Mouse (Mus musculus) kidney, postnatal 36 days (tissue): ENCODE measurements around the gene Gdap1l1.
A peak's percentile ranks its signal among the peaks of the same experiment; 100 is the strongest.
"Not testable (repeated sequence)": the region's sequence is repeated elsewhere in the genome, so short reads cannot be mapped to it uniquely, and the experiment has no call there.

Experiments
- DNase-seq, 2 experiments: peaks; one replicate each; pipeline ENCODE4 v3.0.0; 2021 to 2022; ENCODE audit warnings: mixed read lengths in 2 of 2

The Gdap1l1 gene

DNA sequence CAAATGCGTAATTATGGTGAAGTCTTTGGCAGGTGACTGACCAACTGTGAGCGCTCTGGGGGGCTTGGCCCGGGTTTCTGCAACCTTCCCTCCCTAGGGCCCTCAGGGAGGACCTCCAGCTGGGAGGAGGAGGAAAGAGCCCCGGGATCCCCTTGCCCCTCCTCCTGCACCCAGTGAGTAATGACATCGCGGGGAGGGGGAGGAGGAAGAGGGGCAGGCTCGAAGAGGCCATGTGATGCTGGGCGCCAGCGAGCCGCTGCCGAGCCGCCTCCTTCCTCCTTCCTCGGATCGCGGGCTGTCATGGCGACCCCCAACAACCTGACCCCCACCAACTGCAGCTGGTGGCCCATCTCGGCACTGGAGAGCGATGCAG is at the start of gene Gdap1l1:
Gene Gdap1l1, plus strand, starts transcription at position 231 of the 373 bp plus-strand sequence.
- DNase-seq, result no peak

DNA sequence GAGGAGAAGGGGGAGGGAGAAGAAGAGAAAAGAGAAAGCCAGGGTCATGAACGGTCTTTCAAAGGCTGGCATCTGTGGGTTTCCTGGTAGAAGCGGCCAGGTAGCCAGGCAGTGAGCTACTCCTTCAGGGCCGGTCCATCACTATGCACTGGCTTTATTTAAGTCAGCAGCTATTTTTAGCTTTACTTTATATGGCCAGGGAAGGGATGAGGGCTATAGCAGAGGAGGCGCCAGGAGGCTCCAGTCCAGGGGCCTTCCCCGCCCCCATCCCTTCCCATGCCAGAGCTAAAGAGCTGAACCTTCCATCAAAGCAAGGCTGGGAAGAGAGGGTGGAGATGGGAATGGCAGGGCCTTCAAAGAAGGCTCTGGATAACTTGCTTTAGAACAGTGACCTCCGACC is 45.8 kb upstream of the Gdap1l1 start:
- DNase-seq, result no peak

DNA sequence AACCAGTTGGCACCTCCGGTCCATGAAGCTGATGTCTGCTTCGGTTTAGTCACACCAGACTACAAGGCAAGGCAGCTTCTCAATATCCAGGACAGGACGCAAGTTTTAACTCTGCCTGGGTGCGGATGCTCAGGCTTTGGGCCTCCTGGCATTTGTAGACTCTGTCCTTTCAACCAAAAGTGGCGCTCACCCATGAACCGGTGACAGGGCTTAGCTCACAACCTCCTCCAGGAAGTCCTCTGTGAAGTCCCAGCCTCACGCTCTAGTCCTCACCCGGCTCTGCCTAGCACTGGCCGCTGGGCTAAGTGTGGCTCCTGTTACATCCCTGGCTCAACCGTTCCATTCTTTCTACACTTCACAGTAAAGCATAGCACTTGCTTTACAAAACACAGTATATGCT is 45.0 kb upstream of the Gdap1l1 start:
- no peak for DNase-seq

DNA sequence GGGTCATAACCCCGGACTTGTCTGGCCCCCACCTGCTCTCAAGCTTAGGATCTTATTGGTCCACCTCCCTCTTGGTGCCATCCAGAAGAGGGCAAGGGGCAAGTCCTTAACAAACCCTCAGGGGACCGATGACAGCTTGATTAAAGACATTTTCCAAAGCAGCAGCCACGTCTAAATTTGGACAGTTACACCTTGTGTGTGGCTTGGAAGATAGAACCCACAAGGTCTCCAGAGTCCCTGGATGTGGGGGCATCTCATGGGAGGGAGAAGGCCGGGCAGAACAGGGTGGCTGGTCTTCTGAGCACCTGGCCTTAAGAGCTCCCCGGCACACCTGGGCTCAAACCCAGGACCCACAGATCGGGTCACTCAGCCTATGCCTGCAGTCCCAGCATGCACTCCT is 44.3 kb upstream of the Gdap1l1 start:
- no peak for DNase-seq

DNA sequence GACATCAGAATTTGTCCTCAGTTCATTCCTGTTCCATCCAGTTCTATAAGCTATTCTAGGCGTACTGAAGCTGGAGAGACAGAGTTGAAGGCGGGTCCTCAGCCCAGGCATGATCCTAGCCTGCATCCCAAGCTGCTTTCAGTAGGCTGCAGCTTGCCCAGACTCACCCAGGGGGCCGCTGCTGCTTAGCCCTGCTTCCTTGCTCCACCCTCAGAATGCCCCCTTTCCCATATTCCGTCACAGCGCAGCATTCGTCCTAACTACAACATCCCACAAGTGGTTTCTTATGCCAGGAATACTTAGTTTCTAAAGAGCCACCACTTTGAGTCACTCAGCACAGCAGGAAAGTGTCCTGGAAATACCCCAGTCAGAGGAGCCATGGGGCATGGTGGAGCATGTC is 43.3 kb upstream of the Gdap1l1 start:
- no peak for DNase-seq

DNA sequence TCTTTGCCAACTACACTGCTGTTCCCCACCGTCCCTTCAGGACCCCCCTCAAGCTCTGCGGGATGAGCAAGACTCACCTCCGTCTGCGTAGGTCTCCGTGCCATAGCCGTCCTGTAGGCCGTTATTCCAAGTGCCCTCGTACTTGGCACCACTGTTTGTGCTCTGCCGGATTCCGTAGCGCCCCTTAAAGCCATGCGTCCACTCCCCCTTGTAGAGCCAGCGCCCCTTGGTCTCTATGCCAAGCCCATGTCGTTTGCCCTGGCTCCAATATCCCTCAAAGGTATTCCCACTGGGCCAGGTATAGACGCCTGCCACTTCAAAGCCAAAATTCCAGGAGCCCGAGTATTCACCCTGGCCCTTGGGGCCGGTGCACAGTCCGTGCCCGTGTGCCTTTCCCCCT is 41.2 kb upstream of the Gdap1l1 start:
- no peak for DNase-seq

DNA sequence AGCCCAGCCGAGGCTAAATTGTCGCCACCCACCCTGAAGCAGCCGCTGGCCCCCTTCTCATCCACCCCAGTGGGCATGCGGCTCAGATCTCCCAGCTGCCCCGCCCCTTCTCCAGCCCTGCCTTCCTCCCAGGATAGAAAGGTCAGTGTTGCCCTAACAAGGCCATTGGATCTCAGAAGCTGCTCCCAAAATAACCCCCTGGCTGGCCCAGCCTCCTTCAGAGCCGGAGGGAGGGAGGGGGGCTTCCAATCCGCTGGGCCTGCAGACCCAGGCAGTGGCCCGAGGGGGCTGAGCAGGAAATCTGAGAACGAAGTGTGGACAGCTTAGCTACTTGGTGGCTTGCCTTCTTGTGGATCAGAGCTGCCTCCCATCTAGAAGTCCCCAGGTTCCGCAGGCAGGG is 40.4 kb upstream of the Gdap1l1 start, which contains the start of gene Jph2:
Gene Jph2, minus strand, starts transcription at position 89 of the 400 bp plus-strand sequence.
- peak; percentile 13 to 35 for DNase-seq

DNA sequence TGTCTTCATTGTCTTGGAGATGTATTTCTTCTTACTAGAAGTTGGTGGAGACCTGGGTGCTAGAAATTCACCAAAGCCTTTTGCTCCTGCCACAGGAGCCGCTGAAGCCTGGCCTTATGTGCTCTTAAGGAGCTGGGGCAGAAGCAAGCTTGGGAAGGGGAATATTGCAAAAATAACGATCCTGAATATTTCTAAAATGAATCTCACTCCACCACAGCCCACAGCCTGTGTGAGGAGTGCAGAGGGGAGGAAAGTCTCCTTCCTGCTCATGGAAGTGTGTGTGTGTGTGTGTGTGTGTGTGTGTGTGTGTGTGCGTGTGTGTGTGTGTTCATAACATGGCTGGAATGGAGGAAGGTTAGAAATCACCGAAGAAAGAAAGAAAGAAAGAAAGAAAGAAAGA is 39.5 kb upstream of the Gdap1l1 start:
- no peak for DNase-seq

DNA sequence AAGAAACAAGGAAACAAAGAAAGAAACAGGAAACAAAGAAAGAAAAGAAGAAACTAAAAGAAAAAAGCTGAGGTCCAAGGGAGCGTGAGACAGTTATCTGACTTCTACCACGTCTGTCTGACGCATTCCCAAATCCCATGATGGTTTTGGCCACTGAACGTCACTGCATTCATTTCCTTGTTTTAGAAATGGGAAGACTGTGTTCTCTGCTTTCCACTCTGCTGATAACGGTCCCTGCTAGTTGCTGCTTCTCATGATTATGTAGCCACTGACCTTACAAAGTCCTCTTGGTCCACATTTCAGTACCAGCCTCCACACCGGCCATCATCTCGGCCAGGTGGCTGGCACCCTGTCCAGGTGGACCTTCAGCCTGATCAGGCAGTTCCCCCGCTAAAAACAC is 39.1 kb upstream of the Gdap1l1 start:
- DNase-seq, result no peak

DNA sequence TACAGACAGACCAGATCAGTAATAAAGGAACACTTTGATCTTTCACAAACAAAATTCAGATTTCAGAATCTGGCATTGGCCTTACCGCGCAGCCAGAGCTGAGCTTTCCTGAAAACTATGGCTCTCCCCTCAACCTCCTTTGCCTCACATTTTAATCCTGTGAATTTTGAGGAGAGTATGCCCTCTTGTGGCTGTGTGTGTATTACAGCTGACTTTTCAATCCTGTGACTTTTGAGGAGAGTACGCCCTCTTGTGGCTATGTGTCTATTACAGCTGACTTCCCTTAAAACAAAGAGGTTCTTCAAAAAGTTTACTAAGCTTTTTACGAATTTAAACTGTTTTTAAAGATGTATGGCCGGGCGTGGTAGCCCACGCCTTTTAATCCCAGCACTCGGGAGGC is 37.1 kb upstream of the Gdap1l1 start:
- DNase-seq, result peak; percentile 73 to 83

DNA sequence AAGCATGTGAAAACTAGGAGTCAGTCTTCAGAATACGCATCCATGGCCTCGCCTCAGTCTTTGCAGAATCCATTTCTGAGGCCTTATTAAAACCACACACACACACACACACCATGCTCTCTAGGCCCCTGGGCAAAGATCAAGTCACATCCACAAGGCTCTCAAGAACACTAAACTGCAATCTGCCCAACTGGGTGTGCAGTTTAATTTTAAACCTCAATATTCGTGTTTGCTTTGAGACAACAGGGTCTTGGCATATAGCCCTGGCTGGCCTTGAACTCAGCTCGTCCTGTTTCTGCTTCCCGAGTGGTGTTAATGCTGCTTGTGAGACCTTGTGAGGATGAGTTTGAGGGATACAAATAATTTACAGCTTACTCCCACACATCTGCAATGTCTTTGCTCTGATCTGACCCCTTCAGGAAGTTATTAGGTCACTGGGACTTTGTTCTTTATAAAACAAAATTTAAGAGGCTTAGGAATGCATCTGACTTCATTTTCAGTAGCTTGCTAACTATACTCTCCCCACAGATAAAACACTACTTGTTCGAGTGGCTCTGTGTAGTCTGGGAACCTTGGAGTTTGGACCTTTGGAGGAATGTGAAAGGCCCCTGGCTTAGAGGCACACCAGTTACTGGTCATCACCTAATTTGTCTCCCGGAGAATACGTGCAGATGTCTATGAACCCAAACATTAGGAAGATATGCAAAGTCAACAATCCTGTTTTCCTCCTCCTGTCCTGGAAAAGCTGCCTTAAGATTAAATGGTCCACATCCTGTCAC is 34.0 kb upstream of the Gdap1l1 start:
- DNase-seq, result peak; percentile 34 to 45

DNA sequence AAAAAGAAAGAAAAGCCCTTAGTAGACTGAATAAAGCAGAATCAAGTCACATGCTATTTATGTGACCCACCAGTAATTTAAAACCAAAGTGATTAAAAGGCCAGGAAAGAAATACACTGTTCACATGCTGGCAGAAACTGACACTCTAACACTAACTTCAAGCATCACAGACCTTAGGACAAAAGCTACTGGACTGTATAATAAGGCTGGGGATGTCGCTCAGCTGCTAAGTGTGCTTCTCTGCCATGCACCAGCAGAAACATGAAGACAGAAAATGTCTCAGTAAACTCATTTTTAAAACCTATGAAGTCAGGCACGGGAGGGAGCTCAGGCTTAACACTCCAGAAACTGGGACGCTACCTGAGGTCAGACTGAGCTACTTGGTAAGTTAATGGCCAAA is 28.1 kb upstream of the Gdap1l1 start:
- DNase-seq, result no peak

DNA sequence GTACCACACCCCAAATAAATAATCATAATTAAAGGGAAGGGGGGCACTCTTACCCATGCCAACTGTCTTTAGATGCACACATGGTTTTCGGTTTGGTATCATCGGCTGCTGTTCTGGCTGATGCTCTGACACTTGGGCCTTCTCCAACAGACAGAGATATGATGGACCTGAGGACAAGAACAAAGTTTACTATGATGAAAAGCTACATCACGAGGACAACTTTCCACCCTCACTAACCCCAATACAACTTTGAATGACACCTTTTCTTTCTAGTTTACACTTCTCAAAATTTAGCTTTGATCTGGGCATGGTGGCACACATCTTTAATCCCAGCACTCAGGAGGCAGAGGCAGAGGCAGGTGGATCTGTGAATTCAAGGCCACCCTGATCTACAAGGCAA is 26.9 kb upstream of the Gdap1l1 start:
- DNase-seq, result not testable (repeated sequence)

DNA sequence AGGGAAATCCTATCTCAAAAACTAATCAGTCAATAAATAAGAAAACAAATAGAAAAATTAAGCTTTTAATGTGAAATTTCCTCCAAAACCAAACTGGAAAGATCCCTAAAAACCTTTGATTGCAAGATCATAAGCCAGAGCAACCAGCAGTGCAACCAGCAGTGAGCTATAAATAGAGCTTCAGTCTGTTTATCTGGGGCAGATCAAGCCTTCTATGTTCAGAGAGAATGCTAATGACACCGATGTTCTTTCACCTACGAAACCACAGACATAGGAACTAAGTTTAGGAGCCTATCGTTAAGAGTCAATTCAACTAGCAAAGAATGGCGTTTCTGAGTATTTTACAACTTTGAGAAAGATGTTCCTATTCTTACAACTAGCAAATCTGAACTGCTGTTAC is 26.4 kb upstream of the Gdap1l1 start:
- DNase-seq, result no peak

DNA sequence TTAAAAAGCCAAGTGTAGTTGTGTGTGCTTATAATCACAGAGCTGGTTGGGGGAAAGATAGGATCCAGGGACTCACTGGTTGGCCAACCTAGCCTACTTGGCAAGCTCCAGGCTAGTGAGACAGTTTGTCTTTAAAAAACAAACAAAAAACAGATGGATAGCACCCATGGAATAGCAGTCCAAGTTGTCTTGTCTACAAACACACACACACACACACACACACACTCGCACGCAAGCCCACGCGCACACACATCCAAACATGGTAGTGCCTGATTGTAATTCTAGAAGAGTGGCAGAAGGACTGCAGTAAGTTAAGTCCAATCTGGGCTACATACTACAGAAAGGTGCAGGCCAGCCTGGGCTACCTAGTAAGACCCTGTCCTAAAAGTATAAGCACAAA is 25.9 kb upstream of the Gdap1l1 start:
- DNase-seq, result no peak

DNA sequence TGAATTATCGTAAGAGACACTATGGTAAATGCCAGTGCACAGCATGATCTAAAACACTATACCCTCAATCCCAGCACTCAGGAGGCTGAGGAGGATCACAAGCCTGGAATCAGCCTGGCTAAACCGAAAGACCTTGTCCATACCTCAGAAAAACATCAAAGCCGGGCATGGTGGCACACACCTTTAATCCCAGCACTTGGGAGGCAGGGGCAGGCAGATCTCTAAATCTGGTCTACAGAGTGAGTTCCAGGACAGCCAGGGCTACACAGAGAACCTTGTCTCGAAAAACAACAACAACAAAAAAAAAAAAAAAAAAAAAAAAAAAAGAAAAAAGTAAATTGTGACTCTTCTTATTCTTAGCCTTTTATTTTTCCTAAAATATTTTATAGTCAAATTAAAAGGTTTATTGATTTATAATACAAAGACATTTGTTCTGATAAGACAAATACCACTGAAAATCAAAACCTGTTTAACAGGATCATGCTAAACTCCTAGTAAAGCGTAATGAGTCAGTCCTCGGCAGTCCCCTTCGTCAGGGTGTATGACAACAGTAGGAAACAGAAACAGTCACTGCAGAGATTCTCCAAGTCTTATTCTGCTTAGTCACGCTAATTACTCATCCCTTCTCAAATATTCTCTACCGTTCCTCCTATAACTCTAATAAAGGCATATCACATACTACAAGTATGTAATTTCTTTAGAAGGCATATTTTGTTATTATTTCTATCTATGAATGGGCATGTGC is 25.3 kb upstream of the Gdap1l1 start:
- DNase-seq, result no peak

DNA sequence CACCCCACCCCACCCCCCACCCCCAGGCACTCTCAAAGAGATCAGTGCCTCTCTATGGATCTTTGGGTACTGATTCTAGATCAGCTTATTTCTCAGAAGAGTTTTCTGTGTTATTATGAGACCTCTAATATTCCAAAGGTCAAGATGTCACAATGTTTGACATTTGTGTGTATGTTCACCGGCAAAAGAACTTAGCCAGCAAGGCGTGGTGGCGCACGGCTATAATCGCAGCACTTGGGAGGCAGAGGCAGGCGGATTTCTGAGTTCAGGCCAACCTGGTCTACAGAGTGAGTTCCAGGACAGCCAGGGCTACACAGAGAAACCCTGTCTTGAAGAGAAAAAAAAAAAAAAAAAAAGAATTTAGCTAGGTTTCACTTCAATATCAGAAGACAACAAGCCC is 21.2 kb upstream of the Gdap1l1 start:
- no peak for DNase-seq

DNA sequence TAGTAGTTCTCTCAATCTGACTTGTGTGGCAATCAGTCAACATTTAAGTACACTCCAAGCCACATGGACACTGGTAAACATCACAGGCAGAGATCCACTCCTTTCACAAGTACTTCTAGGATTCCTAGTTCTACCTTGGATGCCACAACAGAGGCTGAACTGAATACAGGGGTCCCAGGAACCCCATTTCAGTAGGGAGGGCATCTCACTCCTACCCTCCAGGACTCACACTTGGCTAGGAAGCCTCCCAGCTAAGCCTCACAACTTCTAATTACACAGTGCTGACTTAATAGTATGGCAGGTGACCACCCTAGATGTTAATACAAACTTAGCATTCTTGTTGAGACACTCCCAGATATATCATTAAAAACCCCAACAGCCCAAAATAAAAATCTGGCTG is 20.4 kb upstream of the Gdap1l1 start:
- no peak for DNase-seq

DNA sequence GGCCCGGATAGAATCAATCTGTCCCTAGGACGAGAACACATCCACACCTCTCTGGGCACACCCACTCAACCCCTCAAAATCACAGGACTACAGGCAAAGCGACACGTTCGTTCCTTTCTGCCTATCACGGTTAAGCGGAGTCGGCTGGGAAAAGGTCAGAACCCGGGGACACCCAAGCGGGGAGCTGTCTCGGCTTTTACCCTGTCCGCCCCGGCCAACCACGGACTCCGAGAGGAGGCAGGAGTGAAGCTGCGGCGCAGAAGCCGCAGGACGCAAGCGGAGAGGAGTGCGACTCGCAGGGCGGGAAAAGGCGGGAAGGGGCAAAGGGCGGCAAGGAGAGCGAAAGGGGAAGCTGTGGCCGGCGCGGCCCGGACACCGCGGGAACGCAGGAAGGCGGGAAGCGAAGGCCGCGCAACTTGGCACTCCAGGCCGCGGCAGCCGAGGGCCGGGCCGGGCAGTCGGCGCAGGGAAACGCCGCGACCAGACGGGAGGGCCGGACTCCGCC is 19.4 kb upstream of the Gdap1l1 start:
- peak; percentile 56 to 76 for DNase-seq

DNA sequence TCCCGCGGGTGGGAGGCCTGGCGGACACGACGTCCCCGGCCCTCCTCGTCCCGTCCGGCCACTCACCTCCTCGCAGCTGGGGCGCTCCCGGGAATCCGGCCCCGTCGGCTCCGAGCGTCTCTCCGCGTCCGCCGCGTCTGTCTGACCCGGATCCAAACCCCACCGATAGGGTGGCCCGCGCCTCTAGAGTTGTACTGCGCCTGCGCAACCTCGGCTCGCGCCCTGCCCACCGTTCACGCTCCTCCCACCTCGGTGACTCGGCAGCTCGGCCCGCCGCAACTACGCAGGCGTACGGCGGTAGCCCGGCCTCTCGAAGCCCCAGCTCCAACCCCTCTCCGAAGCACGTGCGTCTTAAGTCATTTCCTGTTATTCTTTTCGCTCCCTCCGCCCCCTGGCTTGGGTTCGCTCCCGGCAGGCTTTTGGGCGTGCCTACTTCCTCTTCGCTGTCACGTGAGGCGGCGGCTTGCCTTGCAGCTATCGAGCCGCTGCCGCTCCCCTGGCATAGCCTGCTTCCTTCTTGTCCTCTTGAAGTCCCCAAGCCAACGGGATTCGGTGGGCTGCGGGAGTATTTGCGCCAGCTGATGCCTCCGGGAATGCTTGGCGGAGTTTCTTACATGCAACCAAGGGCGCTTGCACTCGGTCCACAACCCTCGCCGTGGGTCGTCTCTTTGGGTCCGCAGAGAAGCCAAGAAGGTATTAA is 18.8 kb upstream of the Gdap1l1 start:
- peak; percentile 99 for DNase-seq

DNA sequence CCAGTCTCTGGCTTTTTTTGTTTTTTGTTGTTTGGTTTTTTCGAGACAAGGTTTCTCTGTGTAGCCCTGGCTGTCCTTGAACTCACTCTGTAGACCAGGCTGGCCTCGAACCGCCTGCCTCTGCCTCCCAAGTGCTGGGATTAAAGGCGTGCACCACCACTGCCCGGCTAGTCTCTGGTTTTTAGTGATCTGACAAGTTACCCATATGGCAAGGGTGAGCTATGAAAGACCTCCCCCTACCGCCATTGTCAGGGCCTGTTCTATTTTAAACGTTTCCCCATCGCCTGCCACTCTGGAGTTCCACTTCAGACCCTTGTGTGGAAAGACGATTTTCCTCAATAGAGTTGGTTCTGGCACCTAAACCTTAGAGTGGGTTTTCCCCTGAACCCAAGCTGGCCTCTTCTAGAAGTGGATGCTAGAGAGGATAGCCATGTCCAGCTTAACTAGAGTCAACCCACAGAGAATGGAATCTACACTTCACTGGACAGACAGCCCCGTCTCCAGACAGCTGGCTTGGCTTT is 17.9 kb upstream of the Gdap1l1 start:
- no peak for DNase-seq

DNA sequence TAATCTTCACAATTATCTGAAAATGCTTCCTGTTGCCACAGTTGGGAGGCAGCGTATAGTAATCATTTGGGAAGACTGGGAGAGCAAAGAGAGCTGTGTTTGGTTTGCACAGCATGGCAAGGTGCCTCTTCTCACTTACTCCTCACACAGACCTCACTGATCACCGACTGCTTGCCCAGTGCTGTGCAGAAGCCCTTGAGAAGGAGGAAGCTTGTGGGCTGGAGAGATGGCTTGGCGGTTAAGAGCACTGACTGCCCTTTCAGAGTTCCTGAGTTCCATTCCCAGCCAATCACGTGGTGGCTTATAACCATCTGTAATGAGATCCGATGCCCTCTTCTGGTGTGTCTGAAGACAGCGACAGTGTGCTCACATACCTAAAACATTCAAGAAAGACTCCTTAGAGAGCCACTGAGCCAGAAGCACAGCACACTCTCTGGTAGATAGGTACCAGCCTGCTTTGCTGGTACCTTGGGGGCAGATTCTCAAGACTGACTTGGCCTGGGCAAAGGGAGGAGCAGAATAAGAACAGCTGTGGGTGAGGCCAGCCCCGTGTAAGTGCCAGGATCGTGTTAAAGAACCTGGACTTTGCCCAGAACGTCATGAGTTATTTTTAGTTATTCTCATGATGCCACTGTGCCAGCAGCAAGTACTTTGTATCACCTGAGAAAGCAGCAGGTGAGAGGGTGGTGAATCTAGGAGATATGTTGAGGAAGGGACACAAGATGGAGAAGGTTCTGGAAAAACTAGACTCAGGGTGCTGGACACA is 15.2 kb upstream of the Gdap1l1 start:
- peak; percentile 66 to 82 for DNase-seq

DNA sequence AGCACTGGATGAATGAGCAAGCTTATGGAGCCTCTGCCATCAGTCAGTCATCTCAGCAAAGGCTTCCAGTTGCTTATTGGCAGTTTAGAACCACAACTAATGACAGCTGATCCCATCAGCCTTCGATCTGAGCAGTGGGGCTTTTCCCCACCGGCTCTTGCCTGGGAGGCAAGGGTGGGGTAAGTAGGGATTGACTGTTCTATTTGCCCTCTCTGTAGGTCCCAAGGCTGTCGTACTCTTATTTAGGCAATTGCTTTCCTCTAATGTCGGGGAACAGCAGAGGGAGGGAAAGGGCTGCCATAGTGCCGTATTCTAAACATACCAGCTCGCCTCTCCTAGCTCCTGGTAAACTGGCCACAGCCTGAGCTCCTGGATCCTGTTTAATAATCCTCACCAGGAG is 13.7 kb upstream of the Gdap1l1 start, which contains the start of gene Oser1:
Gene Oser1, minus strand, starts transcription at position 101 of the 400 bp plus-strand sequence.
- DNase-seq, result no peak
